Mouse (Mus musculus) CH12.LX (cell line): ENCODE measurements around the gene Tshb. TPM values are rescaled to one million over a fixed set of nuclear protein-coding genes. Genes with fewer than 3 reads are reported as not detected.

Experiments used
- DNase-seq: peaks from one replicate; pipeline ENCODE4 v3.0.0-alpha.2; 2013; ENCODE audit errors: extremely low read depth
- H3K27ac ChIP-seq: 2 replicates; pipeline ENCODE4 v1.5.1; 2012; ENCODE audit warnings: low read depth, mild to moderate bottlenecking, control low read depth, moderate library complexity; ENCODE audit not compliant: insufficient read depth
- H3K27me3 ChIP-seq: replicated peaks from 2 replicates; pipeline ENCODE3; 2012; ENCODE audit warnings: inconsistent platforms
- H3K36me3 ChIP-seq, 2 experiments: replicated peaks in 1 of 2; 2 replicates each; pipeline versions ENCODE3 to v1.6.1; 2012; ENCODE audit warnings: inconsistent platforms in 1 of 2, low read length in 1 of 2, mild to moderate bottlenecking in 1 of 2, mixed read lengths in 1 of 2, moderate library complexity in 1 of 2; ENCODE audit not compliant: control insufficient read depth in 1 of 2, insufficient read depth in 1 of 2
- H3K4me1 ChIP-seq, 2 experiments: 2 replicates each; pipeline ENCODE4 v1.6.1; 2012; ENCODE audit warnings: inconsistent platforms in 1 of 2, moderate library complexity in 1 of 2; ENCODE audit not compliant: insufficient read depth in 2 of 2, control insufficient read depth in 1 of 2
- H3K4me2 ChIP-seq: 2 replicates; pipeline ENCODE4 v1.6.1; 2012; ENCODE audit warnings: low read depth, mild to moderate bottlenecking, control low read depth; ENCODE audit not compliant: poor library complexity, insufficient read depth, severe bottlenecking
- H3K4me3 ChIP-seq, 3 experiments: fragments of 150-350 bp in 1 of 3; sonication (generic) in 1 of 3; replicated peaks in 1 of 3; 2 replicates each; pipeline versions ENCODE3 to v1.5.1; 2011 to 2012; ENCODE audit warnings: low read depth in 2 of 3, low read length in 2 of 3, mild to moderate bottlenecking in 2 of 3, moderate library complexity in 2 of 3, control low read depth in 1 of 3, improper control_type of control experiment in 1 of 3, inconsistent platforms in 1 of 3, mixed read lengths in 1 of 3; ENCODE audit not compliant: poor library complexity in 1 of 3
- H3K79me2 ChIP-seq: replicated peaks from 2 replicates; pipeline ENCODE4 v1.6.1; 2012; ENCODE audit warnings: mild to moderate bottlenecking, moderate library complexity; ENCODE audit not compliant: control insufficient read depth, poor library complexity, insufficient read depth, severe bottlenecking; ENCODE audit errors: extremely low read depth
- H3K9ac ChIP-seq: 2 replicates; pipeline ENCODE4 v1.6.1; 2012; ENCODE audit warnings: low read depth, mild to moderate bottlenecking, control low read depth, moderate library complexity; ENCODE audit not compliant: insufficient read depth
- H3K9me3 ChIP-seq: replicated peaks from 2 replicates; pipeline ENCODE3; 2012; ENCODE audit warnings: low read length, inconsistent platforms, mixed read lengths
- BHLHE40 ChIP-seq: IDR thresholded peaks from 2 replicates; pipeline ENCODE4 v1.6.1; 2011; ENCODE audit warnings: mild to moderate bottlenecking, low read depth, low read length, improper control_type of control experiment
- CHD2 ChIP-seq: IDR thresholded peaks from 2 replicates; pipeline ENCODE4 v1.6.1; 2011; ENCODE audit warnings: low read length, improper control_type of control experiment
- CTCF ChIP-seq, 2 experiments: IDR thresholded peaks in 1 of 2; conservative IDR thresholded peaks in 1 of 2; 2 replicates each; pipeline ENCODE4 v1.5.1; 2011 to 2012; ENCODE audit warnings: low read depth in 2 of 2, low read length in 2 of 2, improper control_type of control experiment in 1 of 2, inconsistent platforms in 1 of 2, mild to moderate bottlenecking in 1 of 2, moderate library complexity in 1 of 2
- ETS1 ChIP-seq: conservative IDR thresholded peaks from 2 replicates; pipeline ENCODE4 v1.6.1; 2012; ENCODE audit warnings: low read depth, mild to moderate bottlenecking, inconsistent platforms, low read length, improper control_type of control experiment, moderate library complexity
- HCFC1 ChIP-seq: IDR thresholded peaks from 2 replicates; pipeline ENCODE4 v1.6.1; 2012; ENCODE audit warnings: low read depth, mild to moderate bottlenecking, inconsistent platforms, low read length, improper control_type of control experiment
- JUN ChIP-seq: IDR thresholded peaks from 2 replicates; pipeline ENCODE4 v1.6.1; 2011; ENCODE audit warnings: low read depth, mild to moderate bottlenecking, low read length, improper control_type of control experiment, moderate library complexity; ENCODE audit not compliant: insufficient read depth
- JUND ChIP-seq: conservative IDR thresholded peaks from 2 replicates; pipeline ENCODE4 v1.6.1; 2011; ENCODE audit warnings: low read depth, low read length, improper control_type of control experiment
- KAT2A ChIP-seq: IDR thresholded peaks from 2 replicates; pipeline ENCODE4 v1.6.1; 2012; ENCODE audit warnings: low read length, improper control_type of control experiment, inconsistent platforms; ENCODE audit not compliant: insufficient replicate concordance
- MAX ChIP-seq: IDR thresholded peaks from 2 replicates; pipeline ENCODE4 v1.6.1; 2011; ENCODE audit warnings: low read length, improper control_type of control experiment
- MAZ ChIP-seq: IDR thresholded peaks from 2 replicates; pipeline ENCODE4 v1.6.1; 2012; ENCODE audit warnings: low read depth, mild to moderate bottlenecking, inconsistent platforms, low read length, improper control_type of control experiment, moderate library complexity
- MYC ChIP-seq: IDR thresholded peaks from 2 replicates; pipeline ENCODE4 v1.6.1; 2011; ENCODE audit warnings: low read depth, mild to moderate bottlenecking, improper control_type of control experiment, low read length
- NELFE ChIP-seq: IDR thresholded peaks from 2 replicates; pipeline ENCODE4 v1.6.1; 2011; ENCODE audit warnings: low read depth, low read length, improper control_type of control experiment
- USF1 ChIP-seq: IDR thresholded peaks from 2 replicates; pipeline ENCODE4 v1.6.1; 2014; ENCODE audit warnings: low read depth, mild to moderate bottlenecking, inconsistent platforms, low read length, improper control_type of control experiment
- ZNF384 ChIP-seq: IDR thresholded peaks from 2 replicates; pipeline ENCODE4 v1.6.1; 2012; ENCODE audit warnings: low read depth, low read length, improper control_type of control experiment, inconsistent platforms
- dilution Hi-C: fragments of 300-500 bp; cut with MboI; formaldehyde crosslinking; loops from 2 replicates; pipeline ENCODE4 v1.14.3; 2020; ENCODE audit warnings: low sequenced_read_pairs; ENCODE audit not compliant: extremely low pct_unique_long_range_greater_than_20kb, extremely low pct_ligation_motif_present
- in situ Hi-C: fragments of 300-500 bp; cut with MboI; formaldehyde crosslinking; loops from 3 replicates; pipeline ENCODE4 v1.14.3; 2019; ENCODE audit warnings: low sequenced_read_pairs, low pct_ligation_motif_present, low pct_unique_long_range_greater_than_20kb, mixed read lengths
- polyA plus RNA-seq: library from polyadenylated mRNA; unstranded; fragments of >175 nt; gene quantifications from 2 replicates; pipeline ENCODE4 v1.2.1, GENCODE M21; 2012; ENCODE audit warnings: low read depth; ENCODE audit not compliant: insufficient read length
- total RNA-seq, 2 experiments: library from RNA; depleted of rRNA; stranded (reverse); fragments of 300-350 nt in 1 of 2; fragments of >200 nt in 1 of 2; gene quantifications; 2 replicates each; pipeline ENCODE4 v1.2.3; 2012 to 2014

Tshb gene
- total and polyA plus RNA-seq, 3 experiments: 0.19 TPM; not detected in 2

- peaks cover 0 to 3% of the 10 kb centered on the region in 2 experiments for H3K36me3 ChIP-seq
- H3K4me2 ChIP-seq: no peak overlapping the region
- H3K27ac ChIP-seq: no peak overlapping the region
- no peaks in the 10 kb centered on the region for H3K27me3 ChIP-seq
- no peak for DNase-seq
- TF ChIP-seq ZNF384 (peak; percentile 83), JUND (no peak), KAT2A (no peak), ETS1 (peak; percentile 26; the same call in 1 of the 2 replicates), NELFE (no peak)
- dilution Hi-C loops (no loop called here), in situ Hi-C loops (no loop called here)
- no peaks in the 10 kb centered on the region for H3K79me2 ChIP-seq
- no peak overlapping the region for H3K4me3 ChIP-seq
- peaks cover 3 to 52% of the 10 kb centered on the region in 2 experiments for H3K4me1 ChIP-seq
- H3K9ac ChIP-seq: no peak overlapping the region
- no peaks in the 10 kb centered on the region for H3K9me3 ChIP-seq
These were observed 33.8 kb downstream of the Tshb start for GRCm38 (mm10) chr3:102748686-102749085.

- Histone ChIP-seq H3K27ac (no peak overlapping the region), H3K4me3 (no peak overlapping the region), H3K9ac (no peak overlapping the region), H3K79me2 (no peaks in the 10 kb centered on the region), H3K36me3 (peaks cover 0 to under 1% of the 10 kb centered on the region in 2 experiments), H3K9me3 (no peaks in the 10 kb centered on the region), H3K27me3 (no peaks in the 10 kb centered on the region), H3K4me2 (no peak overlapping the region), H3K4me1 (peaks cover 3 to 52% of the 10 kb centered on the region in 2 experiments)
- no peak for DNase-seq
- in situ Hi-C loops: no loop called here
- dilution Hi-C loops: no loop called here
- 0 out of 2 replicates have a peak, but pooled peaks have one; percentile 14 for TF ChIP-seq ETS1
- no peak for TF ChIP-seq JUN
- TF ChIP-seq CHD2: no peak
- TF ChIP-seq CTCF (conservative IDR thresholded peaks at IDR 0.05 in 1 of 2, IDR thresholded peaks at IDR 0.05 in 1 of 2; ENCODE audit: low read depth in 2 of 2, low read length in 2 of 2): no peak
- TF ChIP-seq MAX: no peak
- TF ChIP-seq ZNF384: peak; percentile 72
- TF ChIP-seq HCFC1: no peak
- TF ChIP-seq MYC: no peak
These were observed 34.5 kb downstream of the Tshb start for GRCm38 (mm10) chr3:102748038-102748437.

GRCm38 (mm10) chr3:102746174-102746573 is 36.3 kb downstream of the Tshb start:
- DNase-seq: no peak
- dilution Hi-C loops (no loop called here), in situ Hi-C loops (no loop called here)
- H3K4me2 ChIP-seq: no peak overlapping the region
- H3K4me1 ChIP-seq: peaks cover 3 to 52% of the 10 kb centered on the region in 2 experiments
- no peaks in the 10 kb centered on the region for H3K36me3 ChIP-seq
- TF ChIP-seq KAT2A (no peak), MAZ (no peak), BHLHE40 (no peak), JUN (no peak), USF1 (no peak)
- no peak overlapping the region for H3K9ac ChIP-seq
- no peaks in the 10 kb centered on the region for H3K27me3 ChIP-seq
- H3K27ac ChIP-seq: no peak overlapping the region
- H3K79me2 ChIP-seq: no peaks in the 10 kb centered on the region
- no peaks in the 10 kb centered on the region for H3K9me3 ChIP-seq
- no peak overlapping the region for H3K4me3 ChIP-seq
